Mouse (Mus musculus) adrenal gland, postnatal 14 days (tissue): ENCODE measurements around the gene Svep1. TPM values are rescaled to one million over a fixed set of nuclear protein-coding genes. Genes with fewer than 3 reads are reported as not detected.

Source experiments
- total RNA-seq: library from RNA; stranded (reverse); gene quantifications from 2 replicates; pipeline ENCODE4 v1.2.3, GENCODE M21; 2021

The Svep1 gene
- total RNA-seq, 1 experiment from 2014 or later: 14.0 TPM

Other genes starting within 250 kb of the Svep1 start
- not detected in 2 replicates for gene Txndc8, start 197.7 kb downstream of the Svep1 start, total RNA-seq
- 0.41 and 0.75 TPM in 2 replicates for gene Musk, start 79.1 kb upstream of the Svep1 start, total RNA-seq